Mouse (Mus musculus) thymus, adult 2 months (tissue): Measurements from ENCODE around the gene Pxylp1.

ENCODE experiments used
- CTCF ChIP-seq: fragments of 200-500 bp; IDR thresholded peaks from 2 replicates; pipeline ENCODE4 v1.5.1; 2012; ENCODE audit warnings: mild to moderate bottlenecking, control low read depth, low read length, moderate library complexity, borderline replicate concordance; ENCODE audit not compliant: control insufficient read depth, poor library complexity, insufficient read depth; ENCODE audit errors: extremely low read depth
- POLR2A ChIP-seq: fragments of 200-500 bp; IDR thresholded peaks from 2 replicates; pipeline ENCODE4 v1.6.1; 2012; ENCODE audit warnings: mild to moderate bottlenecking, low read length, control low read depth, moderate library complexity; ENCODE audit not compliant: control insufficient read depth, poor library complexity, insufficient read depth; ENCODE audit errors: extremely low read depth

GRCm38 (mm10) chr9:96890756-96891155 lies 1.7 kb downstream of the Pxylp1 start:
- no peak for TF ChIP-seq CTCF
- no peak for TF ChIP-seq POLR2A
